Comparison of ENCODE assay signal across 15 mouse cellular contexts in the genomic region with DNA sequence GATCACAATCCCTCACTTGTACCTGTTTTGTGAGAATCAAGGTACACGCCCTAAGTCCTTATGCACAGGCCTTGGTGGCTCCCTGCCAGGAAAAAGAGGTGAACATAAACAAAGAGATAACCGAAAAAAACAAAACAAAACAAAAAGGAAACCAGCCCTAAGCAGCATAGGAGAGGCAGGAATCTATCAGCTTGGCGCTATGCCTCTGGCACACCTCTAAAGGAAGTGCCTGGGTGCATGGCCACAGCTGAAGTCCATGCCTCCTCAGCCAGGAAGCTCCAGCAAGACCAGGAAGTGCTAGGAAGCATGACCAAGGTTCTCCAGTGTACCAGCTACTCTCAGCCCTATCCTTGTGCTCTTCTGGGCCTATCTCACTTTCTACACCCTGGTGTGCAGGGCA. TPM values are rescaled to one million over a fixed set of nuclear protein-coding genes. Genes with fewer than 3 reads are reported as not detected.
DNase-seq lines count a peak whose midpoint lies in the region; ATAC-seq and TF ChIP-seq lines count a peak whose summit lies in the region.
"Had no signal": no experiment of that assay in that cellular context is flagged by ENCODE, and none has a peak within 500 bp of the region (broad histone marks: within the 10 kb centered on the region; RNA-seq: fewer than 3 reads in every experiment).

No protein-coding gene starts in this region.

- no peak for TF ChIP-seq CTCF in lung, embryonic 14.5 days (IDR thresholded peaks at IDR 0.05; ENCODE audit: low read depth)
- no peak for TF ChIP-seq CTCF in stomach, postnatal 0 days (IDR thresholded peaks at IDR 0.05; ENCODE audit: low read depth)

- no peaks in the 10 kb centered on the region for H3K27me3 ChIP-seq in lung, embryonic 14.5 days (ENCODE audit: insufficient read depth, low read length)
- H3K27me3 ChIP-seq in stomach, postnatal 0 days (ENCODE audit: control insufficient read depth, insufficient read depth, low read length), result no peaks in the 10 kb centered on the region
- H3K27me3 ChIP-seq: limb, embryonic 12.5 days; liver, embryonic 15.5 days had no signal

- H3K4me3 ChIP-seq in lung, embryonic 14.5 days (ENCODE audit: low read depth, low read length), result no peak overlapping the region
- no peak overlapping the region for H3K4me3 ChIP-seq in stomach, postnatal 0 days (ENCODE audit: low read depth, low read length)
- H3K4me3 ChIP-seq: hindbrain, embryonic 10.5 days; limb, embryonic 12.5 days; liver, embryonic 15.5 days had no signal

- H3K36me3 ChIP-seq in lung, embryonic 14.5 days (ENCODE audit: insufficient read depth), result peaks cover 15% of the 10 kb centered on the region
- no peaks in the 10 kb centered on the region for H3K36me3 ChIP-seq in stomach, postnatal 0 days (ENCODE audit: control insufficient read depth, insufficient read depth, low read length)

- TF ChIP-seq EP300 in stomach, postnatal 0 days (optimal IDR thresholded peaks at IDR 0.05), result no peak

- no peak overlapping the region for H3K27ac ChIP-seq in lung, embryonic 14.5 days (ENCODE audit: low read depth)
- H3K27ac ChIP-seq in stomach, postnatal 0 days (replicated peaks), result no peak overlapping the region
- H3K27ac ChIP-seq: hindbrain, embryonic 10.5 days; limb, embryonic 12.5 days; liver, embryonic 15.5 days had no signal

- no peak overlapping the region for H3K4me2 ChIP-seq in lung, embryonic 14.5 days
- no peak overlapping the region for H3K4me2 ChIP-seq in stomach, postnatal 0 days (replicated peaks; ENCODE audit: low read depth)
- H3K4me2 ChIP-seq: limb, embryonic 12.5 days; liver, embryonic 15.5 days; midbrain, embryonic 11.5 days had no signal

- no peak overlapping the region for H3K9ac ChIP-seq in lung, embryonic 14.5 days
- no peak overlapping the region for H3K9ac ChIP-seq in stomach, postnatal 0 days (ENCODE audit: low read length)
- H3K9ac ChIP-seq: limb, embryonic 12.5 days; liver, embryonic 15.5 days had no signal

- peak; percentile 23 to 32 for DNase-seq in heart, adult 18-20 months
- no peak for DNase-seq in heart, adult 11 months
- peak; percentile 26 to 27 for DNase-seq in kidney, postnatal 36 days
- no peak for DNase-seq in kidney, adult 11 months
- DNase-seq in lung, embryonic 14.5 days, result peak; percentile 23
- peak; percentile 52 for DNase-seq in stomach, postnatal 0 days (ENCODE audit: low spot score)
- no peak for DNase-seq in cerebellum, adult 8-10 months
- DNase-seq in adipocyte (ENCODE audit: low spot score), result no peak
- DNase-seq: adrenal gland, adult 8-10 months; cerebellum, adult 9-11 months; layer of hippocampus, postnatal 36 days had no signal

- no peaks in the 10 kb centered on the region for H3K9me3 ChIP-seq in lung, embryonic 14.5 days (ENCODE audit: low read depth, low read length)
- H3K9me3 ChIP-seq in stomach, postnatal 0 days (ENCODE audit: control insufficient read depth, low read length), result no peaks in the 10 kb centered on the region
- H3K9me3 ChIP-seq: limb, embryonic 12.5 days; liver, embryonic 15.5 days had no signal

- H3K4me1 ChIP-seq in lung, embryonic 14.5 days (ENCODE audit: insufficient read depth), result no peaks in the 10 kb centered on the region
- no peaks in the 10 kb centered on the region for H3K4me1 ChIP-seq in stomach, postnatal 0 days (replicated peaks; ENCODE audit: control insufficient read depth, insufficient read depth)
- H3K4me1 ChIP-seq: hindbrain, embryonic 10.5 days; limb, embryonic 12.5 days; liver, embryonic 15.5 days had no signal

- WGBS in lung, embryonic 14.5 days, result 60% methylated on average over 3 of the region's 3 CpGs
- 53% methylated on average over 3 of the region's 3 CpGs for WGBS in stomach, postnatal 0 days

- no peak for ATAC-seq in lung, embryonic 14.5 days (ENCODE audit: insufficient read depth)
- ATAC-seq in stomach, postnatal 0 days (ENCODE audit: low FRiP score, low TSS enrichment), result peak; percentile 80

RNA-seq across cellular contexts. Expression of gene Gal, which starts 34.9 kb away (rescaled TPM):
- total RNA-seq in heart, adult 18-20 months (2021), result not detected
- 1.7 and 2.3 TPM in 2 replicates for polyA plus RNA-seq in lung, embryonic 14.5 days (2014; fragmentation: Nextera tagmentation; extraction: Ambion mirVana)
- 10.2 and 11.8 TPM in 2 replicates for polyA plus RNA-seq in stomach, postnatal 0 days (2015; fragmentation: Nextera tagmentation; extraction: Ambion mirVana)

Comparison
In these comparisons a context has a peak if more than half of its experiments do, and no peak if none do; other contexts are left out.
1. DNase-seq: peak in heart, adult 18-20 months (2 of 2), kidney, postnatal 36 days (2 of 2), lung, embryonic 14.5 days (single experiment) and stomach, postnatal 0 days (single experiment); none in heart, adult 11 months (single experiment), kidney, adult 11 months (single experiment), cerebellum, adult 8-10 months (single experiment) and adipocyte (single experiment).